Mouse (Mus musculus) myocyte (in vitro differentiated cells): ENCODE data around the gene Kcna5.

ENCODE experiments used
- POLR2A ChIP-seq: IDR thresholded peaks from one replicate; pipeline ENCODE4 v1.6.1; 2011; ENCODE audit warnings: low read depth, mild to moderate bottlenecking, control low read depth, moderate library complexity; ENCODE audit not compliant: insufficient read length
- POLR2AphosphoS2 ChIP-seq: IDR thresholded peaks from one replicate; pipeline ENCODE4 v1.6.1; 2011; ENCODE audit warnings: low read depth, control low read depth; ENCODE audit not compliant: insufficient read length
- TCF3 ChIP-seq: IDR thresholded peaks from one replicate; pipeline ENCODE4 v1.6.1; 2011; ENCODE audit warnings: low read depth, control low read depth; ENCODE audit not compliant: insufficient read length

DNA sequence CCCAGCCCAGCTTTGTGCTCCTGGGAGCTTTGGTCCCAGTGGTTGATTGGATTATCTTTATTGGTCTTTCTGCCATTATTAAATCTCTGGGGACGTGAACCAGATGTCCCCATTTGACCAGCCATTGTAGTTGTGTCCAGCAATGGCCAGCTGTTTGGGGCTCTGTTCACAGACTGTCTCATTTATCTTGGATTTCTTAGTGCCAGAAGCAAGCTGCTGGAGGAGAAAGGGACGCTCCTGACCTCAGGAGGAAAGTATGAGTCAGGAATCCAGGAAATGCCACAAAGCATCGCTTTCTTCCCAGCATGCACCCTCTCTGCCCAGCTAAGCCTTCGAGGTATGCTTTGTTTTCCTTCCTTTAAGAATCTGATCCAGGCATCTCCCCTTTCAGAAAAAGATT is 48.1 kb downstream of the Kcna5 start:
- TF ChIP-seq POLR2A, result no peak
- TF ChIP-seq POLR2AphosphoS2, result no peak
- TF ChIP-seq TCF3, result no peak
